Mouse (Mus musculus): Measurements from ENCODE around the gene AI481877. TPM values are rescaled to one million over a fixed set of nuclear protein-coding genes. Genes with fewer than 3 reads are reported as not detected.

The AI481877 gene
- polyA plus RNA-seq, 1 experiment from 2014 or later: 0.05 TPM

- Histone ChIP-seq H3K27ac (ENCODE audit: low read depth, low read length) (no peak overlapping the region), H3K36me3 (ENCODE audit: control insufficient read depth, insufficient read depth, low read length) (no peaks in the 10 kb centered on the region), H3K4me1 (ENCODE audit: control insufficient read depth, insufficient read depth, low read length) (no peaks in the 10 kb centered on the region), H3K9me3 (ENCODE audit: control insufficient read depth, low read length) (no peaks in the 10 kb centered on the region), H3K27me3 (ENCODE audit: control insufficient read depth, insufficient read depth, low read length) (no peaks in the 10 kb centered on the region), H3K4me3 (ENCODE audit: low read depth, low read length) (no peak overlapping the region), H3K9ac (replicated peaks; ENCODE audit: low read depth, low read length) (no peak overlapping the region), H3K4me2 (ENCODE audit: low read depth, low read length) (no peak overlapping the region)
- ATAC-seq (ENCODE audit: low read depth): no peak
- WGBS: 81% methylated on average over 7 of the region's 7 CpGs
These were observed 18.3 kb upstream of the AI481877 start for GRCm38 (mm10) chr4:59156897-59157592.

GRCm38 (mm10) chr4:59151953-59152352 lies 13.2 kb upstream of the AI481877 start:
- Histone ChIP-seq H3K9ac (replicated peaks; ENCODE audit: low read depth, low read length) (no peak overlapping the region), H3K36me3 (ENCODE audit: control insufficient read depth, insufficient read depth, low read length) (no peaks in the 10 kb centered on the region), H3K9me3 (ENCODE audit: control insufficient read depth, low read length) (no peaks in the 10 kb centered on the region), H3K27me3 (ENCODE audit: control insufficient read depth, insufficient read depth, low read length) (no peaks in the 10 kb centered on the region), H3K4me2 (ENCODE audit: low read depth, low read length) (no peak overlapping the region), H3K4me3 (ENCODE audit: low read depth, low read length) (no peak overlapping the region), H3K4me1 (ENCODE audit: control insufficient read depth, insufficient read depth, low read length) (no peaks in the 10 kb centered on the region), H3K27ac (ENCODE audit: low read depth, low read length) (no peak overlapping the region)
- ATAC-seq (ENCODE audit: low read depth): no peak
- WGBS: 83% methylated on average over 1 of the region's 1 CpGs

- Histone ChIP-seq H3K4me1 (ENCODE audit: control insufficient read depth, insufficient read depth, low read length) (no peaks in the 10 kb centered on the region), H3K4me2 (ENCODE audit: low read depth, low read length) (no peak overlapping the region), H3K9ac (replicated peaks; ENCODE audit: low read depth, low read length) (no peak overlapping the region), H3K27ac (ENCODE audit: low read depth, low read length) (no peak overlapping the region), H3K27me3 (ENCODE audit: control insufficient read depth, insufficient read depth, low read length) (no peaks in the 10 kb centered on the region), H3K9me3 (ENCODE audit: control insufficient read depth, low read length) (no peaks in the 10 kb centered on the region), H3K36me3 (ENCODE audit: control insufficient read depth, insufficient read depth, low read length) (no peaks in the 10 kb centered on the region), H3K4me3 (ENCODE audit: low read depth, low read length) (no peak overlapping the region)
- ATAC-seq (ENCODE audit: low read depth): no peak
- 84% methylated on average over 5 of the region's 5 CpGs for WGBS
These were observed 12.1 kb upstream of the AI481877 start for GRCm38 (mm10) chr4:59150907-59151306.

GRCm38 (mm10) chr4:59149043-59149442 lies 10.3 kb upstream of the AI481877 start:
- Histone ChIP-seq H3K4me3 (ENCODE audit: low read depth, low read length) (no peak overlapping the region), H3K27me3 (ENCODE audit: control insufficient read depth, insufficient read depth, low read length) (no peaks in the 10 kb centered on the region), H3K4me2 (ENCODE audit: low read depth, low read length) (no peak overlapping the region), H3K27ac (ENCODE audit: low read depth, low read length) (no peak overlapping the region), H3K9me3 (ENCODE audit: control insufficient read depth, low read length) (no peaks in the 10 kb centered on the region), H3K9ac (replicated peaks; ENCODE audit: low read depth, low read length) (no peak overlapping the region), H3K4me1 (ENCODE audit: control insufficient read depth, insufficient read depth, low read length) (no peaks in the 10 kb centered on the region), H3K36me3 (ENCODE audit: control insufficient read depth, insufficient read depth, low read length) (no peaks in the 10 kb centered on the region)
- 83% methylated on average over 5 of the region's 5 CpGs for WGBS
- no peak for ATAC-seq (ENCODE audit: low read depth)

GRCm38 (mm10) chr4:59128935-59129334 lies 9.8 kb downstream of the AI481877 start:
- no peak overlapping the region for H3K4me3 ChIP-seq (ENCODE audit: low read depth, low read length)
- no peaks in the 10 kb centered on the region for H3K27me3 ChIP-seq (ENCODE audit: control insufficient read depth, insufficient read depth, low read length)
- no peak overlapping the region for H3K27ac ChIP-seq (ENCODE audit: low read depth, low read length)
- no peak overlapping the region for H3K9ac ChIP-seq (replicated peaks; ENCODE audit: low read depth, low read length)
- H3K9me3 ChIP-seq (ENCODE audit: control insufficient read depth, low read length): no peaks in the 10 kb centered on the region
- ATAC-seq (ENCODE audit: low read depth): no peak
- no peaks in the 10 kb centered on the region for H3K4me1 ChIP-seq (ENCODE audit: control insufficient read depth, insufficient read depth, low read length)
- WGBS: 89% methylated on average over 4 of the region's 4 CpGs
- H3K4me2 ChIP-seq (ENCODE audit: low read depth, low read length): no peak overlapping the region
- H3K36me3 ChIP-seq (ENCODE audit: control insufficient read depth, insufficient read depth, low read length): no peaks in the 10 kb centered on the region

- Histone ChIP-seq H3K9ac (replicated peaks; ENCODE audit: low read depth, low read length) (no peak overlapping the region), H3K27ac (ENCODE audit: low read depth, low read length) (no peak overlapping the region), H3K27me3 (ENCODE audit: control insufficient read depth, insufficient read depth, low read length) (no peaks in the 10 kb centered on the region), H3K36me3 (ENCODE audit: control insufficient read depth, insufficient read depth, low read length) (no peaks in the 10 kb centered on the region), H3K9me3 (ENCODE audit: control insufficient read depth, low read length) (no peaks in the 10 kb centered on the region), H3K4me1 (ENCODE audit: control insufficient read depth, insufficient read depth, low read length) (no peaks in the 10 kb centered on the region), H3K4me3 (ENCODE audit: low read depth, low read length) (no peak overlapping the region), H3K4me2 (ENCODE audit: low read depth, low read length) (no peak overlapping the region)
- 90% methylated on average over 1 of the region's 1 CpGs for WGBS
- no peak for ATAC-seq (ENCODE audit: low read depth)
These were observed 13.7 kb downstream of the AI481877 start for GRCm38 (mm10) chr4:59125053-59125452.

- ATAC-seq (ENCODE audit: low read depth): no peak
- no peaks in the 10 kb centered on the region for H3K4me1 ChIP-seq (ENCODE audit: control insufficient read depth, insufficient read depth, low read length)
- H3K27ac ChIP-seq (ENCODE audit: low read depth, low read length): no peak overlapping the region
- H3K36me3 ChIP-seq (ENCODE audit: control insufficient read depth, insufficient read depth, low read length): no peaks in the 10 kb centered on the region
- H3K27me3 ChIP-seq (ENCODE audit: control insufficient read depth, insufficient read depth, low read length): no peaks in the 10 kb centered on the region
- no peaks in the 10 kb centered on the region for H3K9me3 ChIP-seq (ENCODE audit: control insufficient read depth, low read length)
- H3K9ac ChIP-seq (replicated peaks; ENCODE audit: low read depth, low read length): no peak overlapping the region
- H3K4me3 ChIP-seq (ENCODE audit: low read depth, low read length): no peak overlapping the region
- H3K4me2 ChIP-seq (ENCODE audit: low read depth, low read length): no peak overlapping the region
These were observed 15.2 kb downstream of the AI481877 start for GRCm38 (mm10) chr4:59123557-59123956.

GRCm38 (mm10) chr4:59117644-59118495 lies 20.9 kb downstream of the AI481877 start:
- WGBS: 95% methylated on average over 24 of the region's 24 CpGs
- Histone ChIP-seq H3K4me2 (ENCODE audit: low read depth, low read length) (no peak overlapping the region), H3K4me1 (ENCODE audit: control insufficient read depth, insufficient read depth, low read length) (no peaks in the 10 kb centered on the region), H3K4me3 (ENCODE audit: low read depth, low read length) (no peak overlapping the region), H3K36me3 (ENCODE audit: control insufficient read depth, insufficient read depth, low read length) (no peaks in the 10 kb centered on the region), H3K27ac (ENCODE audit: low read depth, low read length) (no peak overlapping the region), H3K9me3 (ENCODE audit: control insufficient read depth, low read length) (no peaks in the 10 kb centered on the region), H3K27me3 (ENCODE audit: control insufficient read depth, insufficient read depth, low read length) (no peaks in the 10 kb centered on the region), H3K9ac (replicated peaks; ENCODE audit: low read depth, low read length) (no peak overlapping the region)
- no peak for ATAC-seq (ENCODE audit: low read depth)

- Histone ChIP-seq H3K9ac (replicated peaks; ENCODE audit: low read depth, low read length) (no peak overlapping the region), H3K4me2 (ENCODE audit: low read depth, low read length) (no peak overlapping the region), H3K27me3 (ENCODE audit: control insufficient read depth, insufficient read depth, low read length) (no peaks in the 10 kb centered on the region), H3K4me1 (ENCODE audit: control insufficient read depth, insufficient read depth, low read length) (no peaks in the 10 kb centered on the region), H3K9me3 (ENCODE audit: control insufficient read depth, low read length) (no peaks in the 10 kb centered on the region), H3K27ac (ENCODE audit: low read depth, low read length) (no peak overlapping the region), H3K4me3 (ENCODE audit: low read depth, low read length) (no peak overlapping the region), H3K36me3 (ENCODE audit: control insufficient read depth, insufficient read depth, low read length) (no peaks in the 10 kb centered on the region)
- no peak for ATAC-seq (ENCODE audit: low read depth)
- WGBS: 81% methylated on average over 4 of the region's 4 CpGs
These were observed 30.1 kb downstream of the AI481877 start for GRCm38 (mm10) chr4:59108721-59109120.

Measured in neural tube, embryonic 14.5 days (tissue).